Mouse (Mus musculus): ENCODE data around the gene Asb16. TPM values are rescaled to one million over a fixed set of nuclear protein-coding genes. Genes with fewer than 3 reads are reported as not detected.
A peak's percentile ranks its signal among the peaks of the same experiment; 100 is the strongest.

The Asb16 gene
- polyA plus RNA-seq, 1 experiment from 2014 or later = 0.22 TPM

GRCm38 (mm10) chr11:102317298-102317900 is 48.9 kb downstream of the Asb16 start:
- Histone ChIP-seq H3K27ac (peak overlapping the region; percentile 99), H3K4me2 (replicated peaks) (peak overlapping the region; percentile 75), H3K4me1 (peaks cover 29% of the 10 kb centered on the region), H3K36me3 (peaks cover 33% of the 10 kb centered on the region), H3K9me3 (no peaks in the 10 kb centered on the region), H3K4me3 (peak overlapping the region; percentile 100), H3K27me3 (no peaks in the 10 kb centered on the region), H3K9ac (peak overlapping the region; percentile 100)
- peak; percentile 8; the same call in 1 of the 2 replicates for ATAC-seq (ENCODE audit: low FRiP score, low read depth)
- WGBS = under 1% methylated on average over 75 of the region's 87 CpGs

- H3K4me3 ChIP-seq = peak overlapping the region; percentile 100
- peak overlapping the region; percentile 100 for H3K9ac ChIP-seq
- H3K4me1 ChIP-seq = peaks cover 29% of the 10 kb centered on the region
- H3K27me3 ChIP-seq = no peaks in the 10 kb centered on the region
- ATAC-seq (ENCODE audit: low FRiP score, low read depth) = peak; percentile 72
- H3K4me2 ChIP-seq (replicated peaks) = peak overlapping the region; percentile 75
- WGBS = under 1% methylated on average over 43 of the region's 77 CpGs
- H3K9me3 ChIP-seq = no peaks in the 10 kb centered on the region
- H3K27ac ChIP-seq = peak overlapping the region; percentile 99
- peaks cover 26% of the 10 kb centered on the region for H3K36me3 ChIP-seq
Measured at GRCm38 (mm10) chr11:102317901-102318575, 49.5 kb downstream of the Asb16 start.

- peak overlapping the region; percentile 100 for H3K4me3 ChIP-seq
- no peak for ATAC-seq (ENCODE audit: low FRiP score, low read depth)
- H3K4me1 ChIP-seq = peaks cover 29% of the 10 kb centered on the region
- H3K9ac ChIP-seq = peak overlapping the region; percentile 100
- H3K9me3 ChIP-seq = no peaks in the 10 kb centered on the region
- under 1% methylated on average over 59 of the region's 84 CpGs for WGBS
- H3K27ac ChIP-seq = peak overlapping the region; percentile 99
- peak overlapping the region; percentile 75 for H3K4me2 ChIP-seq (replicated peaks)
- no peaks in the 10 kb centered on the region for H3K27me3 ChIP-seq
- H3K36me3 ChIP-seq = peaks cover 19% of the 10 kb centered on the region
Measured at GRCm38 (mm10) chr11:102318576-102319409, 50.2 kb downstream of the Asb16 start.

GRCm38 (mm10) chr11:102319410-102319792 is 50.9 kb downstream of the Asb16 start, which contains the start of gene Ubtf:
Gene Ubtf (minus strand): TSS chr11:102319742.
- H3K27me3 ChIP-seq = no peaks in the 10 kb centered on the region
- 0% methylated on average over 23 of the region's 25 CpGs for WGBS
- peaks cover 13% of the 10 kb centered on the region for H3K36me3 ChIP-seq
- H3K9me3 ChIP-seq = no peaks in the 10 kb centered on the region
- peak within 1 kb of the TSS; percentile 75 for H3K4me2 ChIP-seq (replicated peaks)
- no peak for ATAC-seq (ENCODE audit: low FRiP score, low read depth)
- H3K27ac ChIP-seq = peak within 1 kb of the TSS; percentile 99
- peaks cover 29% of the 10 kb centered on the region for H3K4me1 ChIP-seq
- peak within 1 kb of the TSS; percentile 100 for H3K9ac ChIP-seq
- peak within 1 kb of the TSS; percentile 100 for H3K4me3 ChIP-seq

- Histone ChIP-seq H3K36me3 (peaks cover 6% of the 10 kb centered on the region), H3K4me2 (replicated peaks) (peak overlapping the region; percentile 75), H3K4me3 (peak overlapping the region; percentile 100), H3K4me1 (peaks cover 25% of the 10 kb centered on the region), H3K9ac (peak overlapping the region; percentile 100), H3K27ac (peak overlapping the region; percentile 99), H3K9me3 (no peaks in the 10 kb centered on the region), H3K27me3 (no peaks in the 10 kb centered on the region)
- peak; percentile 6; the same call in 1 of the 2 replicates for ATAC-seq (ENCODE audit: low FRiP score, low read depth)
- WGBS = under 1% methylated on average over 38 of the region's 38 CpGs
Measured at GRCm38 (mm10) chr11:102319941-102320685, 51.6 kb downstream of the Asb16 start.

GRCm38 (mm10) chr11:102320686-102321005 is 52.1 kb downstream of the Asb16 start:
- H3K27me3 ChIP-seq = no peaks in the 10 kb centered on the region
- H3K9ac ChIP-seq = peak overlapping the region; percentile 100
- peak overlapping the region; percentile 75 for H3K4me2 ChIP-seq (replicated peaks)
- peaks cover under 1% of the 10 kb centered on the region; the same call in 1 of the 2 replicates for H3K36me3 ChIP-seq
- H3K4me1 ChIP-seq = peaks cover 20% of the 10 kb centered on the region
- no peak for ATAC-seq (ENCODE audit: low FRiP score, low read depth)
- 9% methylated on average over 10 of the region's 10 CpGs for WGBS
- peak overlapping the region; percentile 99 for H3K27ac ChIP-seq
- peak overlapping the region; percentile 100 for H3K4me3 ChIP-seq
- H3K9me3 ChIP-seq = no peaks in the 10 kb centered on the region

GRCm38 (mm10) chr11:102321931-102322330 is 53.4 kb downstream of the Asb16 start:
- H3K36me3 ChIP-seq = no peaks in the 10 kb centered on the region
- no peak for ATAC-seq (ENCODE audit: low FRiP score, low read depth)
- no peak overlapping the region for H3K4me2 ChIP-seq (replicated peaks)
- H3K27me3 ChIP-seq = no peaks in the 10 kb centered on the region; the same call in 1 of the 2 replicates
- WGBS = 75% methylated on average over 6 of the region's 6 CpGs
- peaks cover 12% of the 10 kb centered on the region for H3K4me1 ChIP-seq
- H3K27ac ChIP-seq = no peak overlapping the region
- H3K9ac ChIP-seq = no peak overlapping the region
- H3K9me3 ChIP-seq = no peaks in the 10 kb centered on the region
- no peak overlapping the region for H3K4me3 ChIP-seq

- 67% methylated on average over 1 of the region's 1 CpGs for WGBS
- Histone ChIP-seq H3K9ac (no peak overlapping the region), H3K27me3 (peaks cover 3% of the 10 kb centered on the region; the same call in 1 of the 2 replicates), H3K27ac (no peak overlapping the region), H3K4me2 (replicated peaks) (no peak overlapping the region), H3K9me3 (no peaks in the 10 kb centered on the region), H3K4me1 (peaks cover 12% of the 10 kb centered on the region), H3K4me3 (no peak overlapping the region), H3K36me3 (no peaks in the 10 kb centered on the region)
- ATAC-seq (ENCODE audit: low FRiP score, low read depth) = no peak
Measured at GRCm38 (mm10) chr11:102323516-102323915, 55.0 kb downstream of the Asb16 start.

- WGBS = 66% methylated on average over 5 of the region's 5 CpGs
- Histone ChIP-seq H3K4me3 (no peak overlapping the region), H3K36me3 (no peaks in the 10 kb centered on the region), H3K27me3 (peaks cover 3% of the 10 kb centered on the region; the same call in 1 of the 2 replicates), H3K4me1 (no peaks in the 10 kb centered on the region), H3K27ac (no peak overlapping the region), H3K9me3 (no peaks in the 10 kb centered on the region), H3K4me2 (replicated peaks) (no peak overlapping the region), H3K9ac (no peak overlapping the region)
- no peak for ATAC-seq (ENCODE audit: low FRiP score, low read depth)
Measured at GRCm38 (mm10) chr11:102327250-102327649, 58.7 kb downstream of the Asb16 start.

- Histone ChIP-seq H3K27ac (no peak overlapping the region), H3K4me1 (no peaks in the 10 kb centered on the region), H3K9me3 (no peaks in the 10 kb centered on the region), H3K9ac (no peak overlapping the region), H3K4me2 (replicated peaks) (no peak overlapping the region), H3K27me3 (peaks cover 3% of the 10 kb centered on the region; the same call in 1 of the 2 replicates), H3K4me3 (no peak overlapping the region), H3K36me3 (no peaks in the 10 kb centered on the region)
- 88% methylated on average over 7 of the region's 7 CpGs for WGBS
- no peak for ATAC-seq (ENCODE audit: low FRiP score, low read depth)
Measured at GRCm38 (mm10) chr11:102327839-102328238, 59.3 kb downstream of the Asb16 start.
